Mouse (Mus musculus): Measurements from ENCODE around the gene Arl3. TPM values are rescaled to one million over a fixed set of nuclear protein-coding genes. Genes with fewer than 3 reads are reported as not detected.

The Arl3 gene
- polyA plus RNA-seq, 1 experiment, result 216 TPM

- no peak overlapping the region for H3K4me3 ChIP-seq (ENCODE audit: insufficient read depth, low read length)
- H3K4me1 ChIP-seq (ENCODE audit: control insufficient read depth, insufficient read depth, low read length), result no peaks in the 10 kb centered on the region
- TF ChIP-seq POLR2A (IDR thresholded peaks at IDR 0.05; ENCODE audit: extremely low read depth, insufficient read depth, low read length), result no peak
- TF ChIP-seq CTCF (IDR thresholded peaks at IDR 0.05; ENCODE audit: extremely low read depth, insufficient read depth, low read length), result no peak
- H3K27ac ChIP-seq (ENCODE audit: insufficient read depth, low read length), result no peak overlapping the region
Observed at GRCm38 (mm10) chr19:46563603-46564002, 9.4 kb downstream of the Arl3 start.

- H3K4me3 ChIP-seq (ENCODE audit: insufficient read depth, low read length), result no peak overlapping the region
- H3K27ac ChIP-seq (ENCODE audit: insufficient read depth, low read length), result no peak overlapping the region
- H3K4me1 ChIP-seq (ENCODE audit: control insufficient read depth, insufficient read depth, low read length), result no peaks in the 10 kb centered on the region
- no peak for TF ChIP-seq POLR2A (IDR thresholded peaks at IDR 0.05; ENCODE audit: extremely low read depth, insufficient read depth, low read length)
- TF ChIP-seq CTCF (IDR thresholded peaks at IDR 0.05; ENCODE audit: extremely low read depth, insufficient read depth, low read length), result no peak
Observed at GRCm38 (mm10) chr19:46562581-46563515, 10.2 kb downstream of the Arl3 start.

DNA sequence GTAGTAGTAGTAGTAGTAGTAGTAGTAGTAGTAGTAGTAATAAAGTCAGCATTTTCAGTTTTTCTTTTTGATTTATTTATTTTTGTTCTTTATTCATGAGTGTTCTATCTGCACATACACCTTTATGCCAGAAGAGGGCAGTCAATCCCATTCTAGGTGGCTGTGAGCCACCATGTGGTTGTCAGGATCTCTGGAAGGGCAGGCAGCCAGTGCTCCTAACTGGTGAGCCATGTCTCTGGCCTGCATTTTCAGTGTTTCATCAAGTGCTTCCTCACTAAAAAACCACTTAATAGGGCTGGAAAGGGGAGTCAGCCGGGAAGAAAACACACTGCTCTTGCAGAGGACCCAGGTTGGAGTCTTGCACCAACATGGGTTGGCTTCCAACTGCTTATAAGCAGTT lies 10.9 kb downstream of the Arl3 start:
- peak; percentile 59 for TF ChIP-seq CTCF (IDR thresholded peaks at IDR 0.05; ENCODE audit: extremely low read depth, insufficient read depth, low read length)
- TF ChIP-seq POLR2A (IDR thresholded peaks at IDR 0.05; ENCODE audit: extremely low read depth, insufficient read depth, low read length), result no peak
- no peak overlapping the region for H3K4me3 ChIP-seq (ENCODE audit: insufficient read depth, low read length)
- H3K4me1 ChIP-seq (ENCODE audit: control insufficient read depth, insufficient read depth, low read length), result no peaks in the 10 kb centered on the region
- H3K27ac ChIP-seq (ENCODE audit: insufficient read depth, low read length), result no peak overlapping the region

DNA sequence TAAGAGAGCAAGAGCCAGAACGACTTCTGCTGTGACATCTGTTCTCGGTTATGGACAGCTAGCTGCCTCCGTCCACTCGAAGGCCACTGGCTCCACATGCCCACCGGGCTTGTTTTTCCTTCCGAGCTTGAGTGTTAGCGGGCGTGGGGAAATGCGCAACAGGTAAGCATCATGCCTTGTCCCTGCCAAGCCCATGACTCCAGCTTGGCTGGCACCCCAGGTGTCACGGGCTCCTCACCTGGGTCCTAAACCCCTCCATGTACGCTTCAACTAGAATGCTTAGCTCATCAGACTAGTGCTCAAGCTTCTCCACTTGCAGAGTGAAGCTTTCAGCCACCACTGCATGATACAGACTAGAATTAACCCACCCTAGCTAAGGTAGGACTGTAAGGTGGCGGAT lies 14.4 kb downstream of the Arl3 start:
- Histone ChIP-seq H3K27ac (ENCODE audit: insufficient read depth, low read length) (no peak overlapping the region), H3K4me3 (ENCODE audit: insufficient read depth, low read length) (no peak overlapping the region), H3K4me1 (ENCODE audit: control insufficient read depth, insufficient read depth, low read length) (no peaks in the 10 kb centered on the region)
- no peak for TF ChIP-seq POLR2A (IDR thresholded peaks at IDR 0.05; ENCODE audit: extremely low read depth, insufficient read depth, low read length)
- no peak for TF ChIP-seq CTCF (IDR thresholded peaks at IDR 0.05; ENCODE audit: extremely low read depth, insufficient read depth, low read length)

GRCm38 (mm10) chr19:46558009-46558408 lies 15.0 kb downstream of the Arl3 start:
- H3K4me3 ChIP-seq (ENCODE audit: insufficient read depth, low read length), result no peak overlapping the region
- TF ChIP-seq POLR2A (IDR thresholded peaks at IDR 0.05; ENCODE audit: extremely low read depth, insufficient read depth, low read length) (no peak), CTCF (IDR thresholded peaks at IDR 0.05; ENCODE audit: extremely low read depth, insufficient read depth, low read length) (no peak)
- no peak overlapping the region for H3K27ac ChIP-seq (ENCODE audit: insufficient read depth, low read length)
- no peaks in the 10 kb centered on the region for H3K4me1 ChIP-seq (ENCODE audit: control insufficient read depth, insufficient read depth, low read length)

DNA sequence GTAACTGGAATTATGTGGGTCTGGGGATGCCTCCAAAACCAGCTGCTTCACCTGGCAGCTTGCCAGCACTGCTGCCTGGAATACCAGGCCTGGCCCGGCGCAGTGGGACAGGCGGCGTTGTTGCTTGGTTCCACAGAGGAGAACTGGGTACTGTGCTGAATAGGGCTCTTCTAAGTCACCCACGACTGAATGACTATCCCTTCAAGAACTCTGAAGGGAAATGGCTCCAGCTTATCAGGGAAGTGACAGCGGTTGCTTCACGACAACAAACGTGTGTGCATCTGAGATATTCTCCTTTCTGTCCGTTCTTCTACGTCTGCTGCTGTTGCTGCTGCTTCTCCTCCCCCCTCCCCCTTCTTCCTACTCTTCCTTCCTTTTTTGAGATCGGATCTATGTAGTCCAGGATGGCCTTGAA lies 19.4 kb downstream of the Arl3 start:
- Histone ChIP-seq H3K4me3 (ENCODE audit: insufficient read depth, low read length) (no peak overlapping the region), H3K4me1 (ENCODE audit: control insufficient read depth, insufficient read depth, low read length) (no peaks in the 10 kb centered on the region), H3K27ac (ENCODE audit: insufficient read depth, low read length) (no peak overlapping the region)
- TF ChIP-seq POLR2A (IDR thresholded peaks at IDR 0.05; ENCODE audit: extremely low read depth, insufficient read depth, low read length) (no peak), CTCF (IDR thresholded peaks at IDR 0.05; ENCODE audit: extremely low read depth, insufficient read depth, low read length) (no peak)

DNA sequence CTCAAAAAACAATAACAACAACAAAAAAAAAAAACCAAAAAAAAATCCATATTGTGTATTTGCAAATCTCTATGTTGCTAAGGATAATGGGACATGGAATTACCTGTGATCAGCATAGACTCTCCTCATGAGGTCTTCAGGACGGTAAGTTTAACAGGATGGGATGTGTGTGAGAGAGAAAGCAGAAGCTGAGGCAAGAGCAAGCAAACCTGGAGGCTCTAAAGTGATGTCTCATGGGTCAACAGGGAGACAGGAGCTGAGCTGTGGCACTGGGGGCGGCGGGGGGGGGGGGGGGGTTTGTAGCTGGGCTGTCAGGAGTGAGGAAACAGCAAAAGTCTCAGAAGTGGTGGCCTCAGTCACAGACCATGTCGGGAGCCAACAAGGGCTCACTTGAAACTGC lies 20.5 kb downstream of the Arl3 start:
- Histone ChIP-seq H3K27ac (ENCODE audit: insufficient read depth, low read length) (no peak overlapping the region), H3K4me1 (ENCODE audit: control insufficient read depth, insufficient read depth, low read length) (no peaks in the 10 kb centered on the region), H3K4me3 (ENCODE audit: insufficient read depth, low read length) (no peak overlapping the region)
- TF ChIP-seq CTCF (IDR thresholded peaks at IDR 0.05; ENCODE audit: extremely low read depth, insufficient read depth, low read length), result no peak
- TF ChIP-seq POLR2A (IDR thresholded peaks at IDR 0.05; ENCODE audit: extremely low read depth, insufficient read depth, low read length), result no peak

GRCm38 (mm10) chr19:46550385-46550784 lies 22.6 kb downstream of the Arl3 start:
- Histone ChIP-seq H3K27ac (ENCODE audit: insufficient read depth, low read length) (no peak overlapping the region), H3K4me1 (ENCODE audit: control insufficient read depth, insufficient read depth, low read length) (no peaks in the 10 kb centered on the region), H3K4me3 (ENCODE audit: insufficient read depth, low read length) (no peak overlapping the region)
- TF ChIP-seq CTCF (IDR thresholded peaks at IDR 0.05; ENCODE audit: extremely low read depth, insufficient read depth, low read length), result no peak
- TF ChIP-seq POLR2A (IDR thresholded peaks at IDR 0.05; ENCODE audit: extremely low read depth, insufficient read depth, low read length), result no peak

DNA sequence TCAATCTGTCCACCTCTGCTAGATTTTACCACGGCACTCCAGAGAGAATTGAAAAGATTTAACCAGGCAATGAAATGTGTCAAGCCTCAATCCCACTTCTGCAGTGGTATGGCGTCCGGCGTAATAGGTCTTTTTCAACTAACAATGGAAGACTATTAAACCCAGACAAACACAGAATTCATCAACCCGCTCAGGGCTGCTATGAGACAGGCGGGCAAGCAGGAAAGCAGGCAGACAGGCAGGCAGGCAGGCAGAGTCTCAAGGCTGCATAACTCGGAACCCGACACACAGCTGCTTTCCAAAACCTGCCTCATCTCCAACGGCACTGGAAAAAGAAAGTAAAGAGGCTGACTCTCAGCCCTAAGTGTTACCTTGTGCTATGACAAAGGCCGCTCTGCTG lies 24.9 kb downstream of the Arl3 start:
- Histone ChIP-seq H3K4me3 (ENCODE audit: insufficient read depth, low read length) (no peak overlapping the region), H3K4me1 (ENCODE audit: control insufficient read depth, insufficient read depth, low read length) (no peaks in the 10 kb centered on the region), H3K27ac (ENCODE audit: insufficient read depth, low read length) (no peak overlapping the region)
- TF ChIP-seq CTCF (IDR thresholded peaks at IDR 0.05; ENCODE audit: extremely low read depth, insufficient read depth, low read length) (no peak), POLR2A (IDR thresholded peaks at IDR 0.05; ENCODE audit: extremely low read depth, insufficient read depth, low read length) (no peak)

- H3K27ac ChIP-seq (ENCODE audit: insufficient read depth, low read length), result no peak overlapping the region
- no peak overlapping the region for H3K4me3 ChIP-seq (ENCODE audit: insufficient read depth, low read length)
- TF ChIP-seq POLR2A (IDR thresholded peaks at IDR 0.05; ENCODE audit: extremely low read depth, insufficient read depth, low read length) (no peak), CTCF (IDR thresholded peaks at IDR 0.05; ENCODE audit: extremely low read depth, insufficient read depth, low read length) (no peak)
- H3K4me1 ChIP-seq (ENCODE audit: control insufficient read depth, insufficient read depth, low read length), result no peaks in the 10 kb centered on the region
Observed at GRCm38 (mm10) chr19:46547565-46547964, 25.4 kb downstream of the Arl3 start.
